Mouse (Mus musculus) liver, postnatal 0 days (tissue): ENCODE measurements at regions not wholly inside any gene's neighbourhood (a gene's known extent, or its start where the extent isn't known, plus 50 kb on each side); places are given as distances from the start of the nearest gene placed in this dataset.

Experiments
- ATAC-seq: fragments of 200-750 bp; cut with Nextera tagmentation; 2 replicates; pipeline ENCODE4 v1.8.0; 2017; ENCODE audit warnings: mild to moderate bottlenecking, moderate library complexity
- DNase-seq: peaks from one replicate; pipeline ENCODE4 v3.0.0-alpha.2; 2016
- H3K27ac ChIP-seq: fragments of 300-500 bp; sonication (generic); 2 replicates; pipeline ENCODE4 v1.5.1; 2014; ENCODE audit warnings: antibody characterized with exemption, moderate library complexity, mild to moderate bottlenecking, low read depth
- H3K27me3 ChIP-seq: fragments of 300-500 bp; sonication (generic); 2 replicates; pipeline ENCODE4 v1.6.1; 2014; ENCODE audit warnings: low read length, control low read depth, mixed read lengths; ENCODE audit not compliant: insufficient read depth
- H3K36me3 ChIP-seq: fragments of 300-500 bp; sonication (generic); replicated peaks from 2 replicates; pipeline ENCODE4 v1.6.1; 2014; ENCODE audit warnings: mild to moderate bottlenecking, control low read depth, low read length, moderate library complexity, mixed read lengths; ENCODE audit not compliant: insufficient read depth
- H3K4me1 ChIP-seq: fragments of 300-500 bp; sonication (generic); 2 replicates; pipeline ENCODE4 v1.6.1; 2014; ENCODE audit warnings: antibody characterized with exemption, mild to moderate bottlenecking, control low read depth; ENCODE audit not compliant: insufficient read depth
- H3K4me2 ChIP-seq: fragments of 300-500 bp; sonication (generic); 2 replicates; pipeline ENCODE4 v1.6.1; 2014; ENCODE audit warnings: low read depth, mild to moderate bottlenecking, low read length, moderate library complexity, mixed read lengths
- H3K4me3 ChIP-seq: fragments of 300-500 bp; sonication (generic); 2 replicates; pipeline ENCODE4 v1.5.1; 2014; ENCODE audit warnings: low read depth, low read length
- H3K9ac ChIP-seq: fragments of 300-500 bp; sonication (generic); replicated peaks from 2 replicates; pipeline ENCODE4 v1.6.1; 2014; ENCODE audit warnings: mild to moderate bottlenecking, moderate library complexity
- H3K9me3 ChIP-seq: fragments of 300-500 bp; sonication (generic); 2 replicates; pipeline ENCODE4 v1.6.1; 2016; ENCODE audit warnings: mild to moderate bottlenecking, control low read depth, low read length, mixed read lengths
- CTCF ChIP-seq: sonication (generic); IDR thresholded peaks from 2 replicates; pipeline ENCODE4 v1.5.1; 2016; ENCODE audit warnings: antibody characterized with exemption, low read depth
- EP300 ChIP-seq: IDR thresholded peaks from 2 replicates; pipeline ENCODE4 v1.6.1; 2016; ENCODE audit warnings: antibody characterized with exemption, low read depth, mild to moderate bottlenecking
- WGBS: fragments of 180-500 bp; shearing (Covaris S2); extraction: QIAGEN DNeasy Blood & Tissue Kit; methylation state at CpG from one replicate; pipeline ENCODE4 v1.1.7; 2014; ENCODE audit not compliant: insufficient replicate concordance; 5-methylcytosine and 5-hydroxymethylcytosine counted together

DNA sequence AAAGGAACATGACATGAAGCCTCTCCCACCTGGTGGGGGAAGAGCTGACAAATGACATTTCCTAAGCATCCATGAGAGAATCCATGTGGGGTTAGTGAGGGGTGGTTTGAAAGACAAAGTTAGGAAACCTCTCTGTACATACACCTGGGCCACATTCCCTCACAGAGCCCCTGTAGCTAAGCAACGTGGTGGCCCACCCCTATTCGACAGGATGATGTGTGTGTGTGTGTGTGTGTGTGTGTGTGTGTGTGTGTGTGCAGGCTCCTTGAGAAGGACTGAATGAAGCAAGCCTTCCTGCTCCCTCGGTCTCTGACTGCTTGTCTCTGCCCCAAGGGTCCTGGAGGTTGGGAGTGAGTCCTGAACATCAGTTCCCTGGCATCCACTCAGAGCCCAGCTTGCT is 80.7 kb upstream of the Camk1g start:
- ATAC-seq: no peak
- Histone ChIP-seq H3K27ac (no peak overlapping the region), H3K27me3 (no peaks in the 10 kb centered on the region), H3K4me2 (no peak overlapping the region), H3K9ac (no peak overlapping the region), H3K4me3 (no peak overlapping the region), H3K9me3 (no peaks in the 10 kb centered on the region), H3K36me3 (no peaks in the 10 kb centered on the region), H3K4me1 (no peaks in the 10 kb centered on the region)
- 42% methylated on average over 3 of the region's 3 CpGs for WGBS
- no peak for TF ChIP-seq EP300
- no peak for TF ChIP-seq CTCF
- no peak for DNase-seq

DNA sequence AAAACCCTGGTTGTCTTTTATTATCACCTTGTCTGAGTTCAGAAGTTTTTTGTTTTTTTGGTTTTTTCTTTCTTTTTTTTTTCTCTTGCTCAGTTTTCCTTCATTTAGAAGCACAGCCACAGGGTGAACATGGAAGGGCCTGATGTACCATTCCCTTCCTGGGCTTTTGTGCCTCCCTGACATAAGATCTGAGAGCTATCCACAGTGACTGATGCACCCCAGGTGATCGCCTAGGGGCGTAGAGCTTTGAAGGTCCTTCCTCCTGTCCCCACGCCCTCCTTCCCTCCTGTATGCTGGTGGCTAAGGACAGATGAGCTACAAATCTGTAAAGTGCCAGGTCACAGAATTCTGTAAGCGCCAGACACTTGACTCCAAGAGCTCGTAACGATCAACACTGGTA is 80.1 kb upstream of the Camk1g start:
- no peak overlapping the region for H3K27ac ChIP-seq

DNA sequence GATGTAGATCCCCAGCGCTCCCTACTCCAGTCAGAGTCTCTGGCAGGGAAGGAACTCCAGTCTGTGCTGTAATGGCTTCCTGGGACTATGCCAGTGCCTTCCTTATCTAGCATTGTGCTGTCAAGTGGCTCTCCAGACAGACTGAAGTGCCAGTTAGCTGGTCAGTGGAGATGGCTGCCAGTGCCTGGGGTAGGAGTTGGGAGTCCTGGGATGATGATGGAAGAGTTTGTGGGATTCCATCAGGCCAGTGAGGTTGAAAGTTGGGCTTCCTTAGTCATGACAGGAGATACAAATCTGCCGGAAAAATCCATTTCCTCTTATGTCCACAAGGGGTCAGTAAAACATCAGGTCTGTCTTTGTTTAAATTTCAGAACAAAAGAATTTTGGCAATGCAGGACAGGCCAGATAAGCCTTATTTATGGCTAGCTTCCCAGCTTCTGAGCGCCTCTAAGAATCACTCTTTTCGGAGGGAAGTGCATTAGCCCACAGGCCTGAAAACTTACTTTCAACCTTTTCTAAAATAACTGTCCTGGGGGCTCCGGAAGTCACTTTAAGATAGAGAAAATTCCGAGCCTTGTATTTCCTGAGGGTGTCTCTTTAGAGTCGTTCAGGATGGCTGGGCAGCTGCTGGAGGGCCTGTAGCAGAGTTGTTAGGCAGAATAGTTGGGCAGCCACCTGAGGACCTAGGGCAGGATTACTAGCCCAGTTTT is 79.5 kb upstream of the Camk1g start:
- no peak overlapping the region for H3K4me3 ChIP-seq
- H3K4me1 ChIP-seq: no peaks in the 10 kb centered on the region
- peak; percentile 65 for TF ChIP-seq CTCF
- no peak for TF ChIP-seq EP300
- 15% methylated on average over 7 of the region's 7 CpGs for WGBS
- H3K4me2 ChIP-seq: no peak overlapping the region
- DNase-seq: no peak
- no peaks in the 10 kb centered on the region for H3K36me3 ChIP-seq
- ATAC-seq: no peak
- H3K27ac ChIP-seq: no peak overlapping the region
- H3K27me3 ChIP-seq: no peaks in the 10 kb centered on the region
- H3K9me3 ChIP-seq: no peaks in the 10 kb centered on the region
- H3K9ac ChIP-seq: no peak overlapping the region

More for the DNA sequence above, 80.1 kb upstream of the Camk1g start:
- no peaks in the 10 kb centered on the region for H3K9me3 ChIP-seq
- no peak overlapping the region for H3K4me3 ChIP-seq
- 70% methylated on average over 6 of the region's 6 CpGs for WGBS
- H3K36me3 ChIP-seq: no peaks in the 10 kb centered on the region
- TF ChIP-seq EP300: no peak
- no peak for TF ChIP-seq CTCF
- H3K9ac ChIP-seq: no peak overlapping the region
- H3K4me2 ChIP-seq: no peak overlapping the region
- ATAC-seq (no peak), DNase-seq (no peak)
- no peaks in the 10 kb centered on the region for H3K27me3 ChIP-seq
- H3K4me1 ChIP-seq: no peaks in the 10 kb centered on the region

DNA sequence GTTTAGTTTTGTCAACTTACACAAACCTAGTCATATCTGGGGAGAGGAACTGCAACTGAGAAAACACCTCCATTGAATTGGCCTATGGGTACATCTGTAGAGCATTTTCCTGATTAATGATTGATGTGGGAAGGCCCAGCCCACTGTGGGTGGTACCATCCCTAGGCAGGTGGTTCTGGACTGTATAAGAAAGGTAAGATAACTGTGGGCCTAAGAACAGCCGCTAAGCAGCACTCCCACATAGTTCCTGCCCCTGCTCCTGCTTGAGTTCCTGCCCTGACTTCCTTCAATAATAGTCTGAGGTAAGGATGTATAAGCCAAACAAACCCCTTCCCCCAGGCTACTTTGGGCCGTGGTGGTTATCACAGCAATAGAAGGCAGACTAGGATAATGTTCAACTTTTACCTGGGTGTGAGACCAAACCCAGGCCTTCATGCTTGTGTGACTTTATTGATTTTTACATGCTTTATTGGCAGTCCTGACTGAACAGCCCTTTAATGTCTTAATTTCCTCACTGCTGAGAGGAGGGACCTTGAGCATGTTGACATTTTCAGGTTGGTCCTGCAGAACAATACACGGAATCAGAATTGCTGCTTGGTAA is 78.8 kb upstream of the Camk1g start:
- Histone ChIP-seq H3K9me3 (no peaks in the 10 kb centered on the region), H3K27ac (no peak overlapping the region), H3K4me2 (no peak overlapping the region), H3K27me3 (no peaks in the 10 kb centered on the region), H3K4me3 (no peak overlapping the region), H3K4me1 (no peaks in the 10 kb centered on the region), H3K9ac (no peak overlapping the region), H3K36me3 (no peaks in the 10 kb centered on the region)
- ATAC-seq: no peak
- no peak for DNase-seq
- TF ChIP-seq EP300: no peak
- no peak for TF ChIP-seq CTCF
- WGBS: 53% methylated on average over 3 of the region's 3 CpGs

DNA sequence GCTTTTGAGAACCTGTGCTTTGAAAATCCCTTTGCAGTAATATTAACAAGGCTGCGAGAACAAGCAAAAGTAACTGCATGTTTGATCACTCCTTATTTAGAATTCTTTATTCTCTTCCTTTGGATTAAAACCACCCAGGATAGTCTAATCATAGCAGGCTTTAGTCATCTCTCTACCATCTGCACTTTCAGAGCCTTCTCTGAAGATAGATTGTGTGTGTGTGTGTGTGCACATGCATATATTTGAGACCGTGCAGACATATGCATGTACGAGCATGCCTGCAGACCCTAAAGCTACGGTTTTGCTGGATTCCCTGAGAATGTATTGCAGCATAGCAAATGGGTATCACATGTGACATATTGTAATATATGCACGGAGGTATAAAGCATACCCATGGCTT is 77.5 kb upstream of the Camk1g start:
- no peak for DNase-seq
- H3K9ac ChIP-seq: no peak overlapping the region
- no peak overlapping the region for H3K4me3 ChIP-seq
- no peaks in the 10 kb centered on the region for H3K4me1 ChIP-seq
- H3K9me3 ChIP-seq: no peaks in the 10 kb centered on the region
- no peak for ATAC-seq
- WGBS: 88% methylated on average over 5 of the region's 5 CpGs
- H3K27me3 ChIP-seq: no peaks in the 10 kb centered on the region
- no peak overlapping the region for H3K4me2 ChIP-seq
- TF ChIP-seq EP300 (no peak), CTCF (no peak)
- no peak overlapping the region for H3K27ac ChIP-seq
- no peaks in the 10 kb centered on the region for H3K36me3 ChIP-seq

DNA sequence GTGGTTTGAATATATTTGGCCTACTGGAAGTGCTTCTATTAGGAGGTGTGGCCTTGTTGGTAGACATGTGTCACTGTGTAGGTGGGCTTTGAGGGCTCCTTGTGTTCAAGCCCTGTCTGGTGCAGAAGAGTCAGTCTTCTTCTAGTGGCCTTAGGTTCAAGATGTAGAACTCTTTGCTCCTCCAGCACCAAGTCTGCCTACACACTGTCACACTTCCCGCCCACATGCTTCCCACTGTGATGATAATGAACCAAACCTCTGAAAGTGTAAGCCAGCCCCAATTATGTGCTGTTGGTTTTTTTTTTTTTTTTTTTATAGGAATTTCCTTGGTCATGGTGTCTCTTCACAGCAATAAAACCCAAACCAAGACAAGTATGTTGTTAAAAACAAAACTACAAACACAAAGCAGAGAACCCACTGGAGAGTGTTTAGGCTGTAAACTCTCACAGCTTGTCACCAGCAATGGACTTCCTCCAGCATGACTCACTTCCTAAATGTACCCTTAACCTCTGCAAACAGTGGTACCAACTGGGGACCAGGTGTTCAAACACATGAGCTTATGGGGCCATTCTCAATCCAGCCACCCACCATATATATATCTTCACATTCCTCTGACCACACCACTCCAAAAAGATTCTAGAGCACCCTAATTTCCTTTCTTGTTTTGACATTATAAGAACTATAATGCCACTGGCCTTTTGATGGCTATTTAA is 74.0 kb upstream of the Camk1g start:
- Histone ChIP-seq H3K4me2 (no peak overlapping the region), H3K9me3 (no peaks in the 10 kb centered on the region), H3K9ac (no peak overlapping the region), H3K27me3 (no peaks in the 10 kb centered on the region), H3K4me1 (no peaks in the 10 kb centered on the region), H3K4me3 (no peak overlapping the region), H3K27ac (no peak overlapping the region), H3K36me3 (no peaks in the 10 kb centered on the region)
- ATAC-seq (no peak), DNase-seq (no peak)
- 68% methylated on average over 1 of the region's 1 CpGs for WGBS
- no peak for TF ChIP-seq EP300
- no peak for TF ChIP-seq CTCF
